8 mouse cellular contexts compared by ENCODE assay signal in genomic region chr1:161071272-161071620, GRCm38 (mm10). TPM values are rescaled to one million over a fixed set of nuclear protein-coding genes. Genes with fewer than 3 reads are reported as not detected.
DNase-seq lines count a peak whose midpoint lies in the region; ATAC-seq lines count a peak whose summit lies in the region.

No protein-coding gene starts in this region.

- H3K9ac ChIP-seq in kidney, embryonic 14.5 days (ENCODE audit: low read depth, low read length): peak overlapping the region; percentile 82
- peak overlapping the region; percentile 74 for H3K9ac ChIP-seq in hindbrain, embryonic 16.5 days (ENCODE audit: low read depth, low read length)
- H3K9ac ChIP-seq in midbrain, embryonic 15.5 days: peak overlapping the region; percentile 56

- no peaks in the 10 kb centered on the region for H3K27me3 ChIP-seq in kidney, embryonic 14.5 days (ENCODE audit: control insufficient read depth, insufficient read depth, low read length)
- H3K27me3 ChIP-seq in hindbrain, embryonic 16.5 days (replicated peaks; ENCODE audit: control insufficient read depth, insufficient read depth, low read length): no peaks in the 10 kb centered on the region
- H3K27me3 ChIP-seq in midbrain, embryonic 15.5 days (replicated peaks): no peaks in the 10 kb centered on the region

- ATAC-seq in kidney, embryonic 14.5 days (ENCODE audit: low FRiP score, low TSS enrichment): no peak
- peak; percentile 9 for ATAC-seq in activated CD4-positive, CD25-positive, alpha-beta regulatory T cell, adult 4 months
- no peak for ATAC-seq in hindbrain, embryonic 16.5 days
- no peak for ATAC-seq in midbrain, embryonic 15.5 days (replicated peaks)

- H3K4me3 ChIP-seq in kidney, embryonic 14.5 days (ENCODE audit: low read length): peak overlapping the region; percentile 79
- H3K4me3 ChIP-seq in hindbrain, embryonic 16.5 days (ENCODE audit: low read length): peak overlapping the region; percentile 63
- H3K4me3 ChIP-seq in midbrain, embryonic 15.5 days: peak overlapping the region; percentile 67

- no peak overlapping the region for H3K27ac ChIP-seq in kidney, embryonic 14.5 days (ENCODE audit: low read depth, low read length)
- peak overlapping the region; percentile 44 for H3K27ac ChIP-seq in hindbrain, embryonic 16.5 days (ENCODE audit: low read depth, low read length)
- H3K27ac ChIP-seq in midbrain, embryonic 15.5 days: no peak overlapping the region

- H3K4me2 ChIP-seq in kidney, embryonic 14.5 days (replicated peaks; ENCODE audit: low read depth, low read length): peak overlapping the region; percentile 75
- peak overlapping the region; percentile 70 for H3K4me2 ChIP-seq in hindbrain, embryonic 16.5 days (ENCODE audit: low read length)
- peak overlapping the region; percentile 67 for H3K4me2 ChIP-seq in midbrain, embryonic 15.5 days

- peaks cover 19% of the 10 kb centered on the region for H3K4me1 ChIP-seq in kidney, embryonic 14.5 days (ENCODE audit: control insufficient read depth, insufficient read depth, low read length)
- peaks cover 18% of the 10 kb centered on the region for H3K4me1 ChIP-seq in hindbrain, embryonic 16.5 days (ENCODE audit: control insufficient read depth, insufficient read depth, low read depth, low read length)
- H3K4me1 ChIP-seq in midbrain, embryonic 15.5 days: peaks cover 44% of the 10 kb centered on the region

- H3K36me3 ChIP-seq in kidney, embryonic 14.5 days (ENCODE audit: control insufficient read depth, insufficient read depth, low read length): peaks cover 7% of the 10 kb centered on the region; the same call in 1 of the 2 replicates
- no peaks in the 10 kb centered on the region for H3K36me3 ChIP-seq in hindbrain, embryonic 16.5 days (ENCODE audit: control insufficient read depth, insufficient read depth, low read length)
- no peaks in the 10 kb centered on the region for H3K36me3 ChIP-seq in midbrain, embryonic 15.5 days (replicated peaks)

- DNase-seq in kidney, postnatal 4 days: no peak
- no peak for DNase-seq in cerebellum, adult 9-11 months
- no peak for DNase-seq in B cell, adult 2 months
- no peak for DNase-seq in layer of hippocampus, postnatal 10 days (ENCODE audit: low spot score in 2 of 2)

- 0% methylated on average over 12 of the region's 12 CpGs for WGBS in kidney, embryonic 14.5 days
- whole genome bisulfite sequencing in hindbrain, embryonic 16.5 days: 0% methylated on average over 12 of the region's 12 CpGs
- under 1% methylated on average over 12 of the region's 12 CpGs for WGBS in midbrain, embryonic 15.5 days

- H3K9me3 ChIP-seq in kidney, embryonic 14.5 days (ENCODE audit: control insufficient read depth, low read length): no peaks in the 10 kb centered on the region
- no peaks in the 10 kb centered on the region for H3K9me3 ChIP-seq in hindbrain, embryonic 16.5 days (ENCODE audit: control insufficient read depth, low read length)
- H3K9me3 ChIP-seq in midbrain, embryonic 15.5 days: no peaks in the 10 kb centered on the region

RNA-seq across cellular contexts. Expression of gene Cenpl, which starts 0.7 kb away (rescaled TPM):
- polyA plus RNA-seq in kidney, embryonic 14.5 days (2014; fragmentation: Nextera tagmentation; extraction: Ambion mirVana): 32.7 and 36.2 TPM in 2 replicates
- 10 to 100 TPM; 28.4 to 29.3 TPM for polyA plus RNA-seq in activated CD4-positive, CD25-positive, alpha-beta regulatory T cell, adult 4 months (2017; shearing (Covaris generic))
- 10.4 and 11.7 TPM in 2 replicates for polyA plus RNA-seq in hindbrain, embryonic 16.5 days (2015; fragmentation: Nextera tagmentation; extraction: Ambion mirVana)
- 10.0 and 12.2 TPM in 2 replicates for polyA plus RNA-seq in midbrain, embryonic 15.5 days (2015; fragmentation: Nextera tagmentation; extraction: Ambion mirVana)
- 1 to 10 TPM; 2.9 to 4.3 TPM for total RNA-seq in layer of hippocampus, postnatal 10 days (2021)

RNA-seq across cellular contexts. Expression of gene Dars2, which starts 0.8 kb away (rescaled TPM):
- polyA plus RNA-seq in kidney, embryonic 14.5 days (2014; fragmentation: Nextera tagmentation; extraction: Ambion mirVana): 26.6 and 45.4 TPM in 2 replicates
- 10 to 100 TPM; 17.3 to 22.9 TPM for polyA plus RNA-seq in activated CD4-positive, CD25-positive, alpha-beta regulatory T cell, adult 4 months (2017; shearing (Covaris generic))
- polyA plus RNA-seq in hindbrain, embryonic 16.5 days (2015; fragmentation: Nextera tagmentation; extraction: Ambion mirVana): 28.5 and 29.0 TPM in 2 replicates
- polyA plus RNA-seq in midbrain, embryonic 15.5 days (2015; fragmentation: Nextera tagmentation; extraction: Ambion mirVana): 24.4 and 24.8 TPM in 2 replicates
- total RNA-seq in layer of hippocampus, postnatal 10 days (2021): 10 to 100 TPM; 23.7 to 24.6 TPM

RNA-seq across cellular contexts. Expression of gene Zbtb37, which starts 36.6 kb away (rescaled TPM):
- polyA plus RNA-seq in kidney, embryonic 14.5 days (2014; fragmentation: Nextera tagmentation; extraction: Ambion mirVana): 11.0 and 13.3 TPM in 2 replicates
- polyA plus RNA-seq in activated CD4-positive, CD25-positive, alpha-beta regulatory T cell, adult 4 months (2017; shearing (Covaris generic)): 1 to 10 TPM; 4.3 to 5.2 TPM
- polyA plus RNA-seq in hindbrain, embryonic 16.5 days (2015; fragmentation: Nextera tagmentation; extraction: Ambion mirVana): 9.6 and 11.8 TPM in 2 replicates
- 14.1 and 15.3 TPM in 2 replicates for polyA plus RNA-seq in midbrain, embryonic 15.5 days (2015; fragmentation: Nextera tagmentation; extraction: Ambion mirVana)
- total RNA-seq in layer of hippocampus, postnatal 10 days (2021): 10 to 100 TPM; 19.8 to 20.0 TPM
